Mouse (Mus musculus): ENCODE measurements around the gene Zfp954. TPM values are rescaled to one million over a fixed set of nuclear protein-coding genes. Genes with fewer than 3 reads are reported as not detected.
A peak's percentile ranks its signal among the peaks of the same experiment; 100 is the strongest.
"Not testable (repeated sequence)": the region's sequence is repeated elsewhere in the genome, so short reads cannot be mapped to it uniquely, and the experiment has no call there.

Zfp954 gene
- polyA plus RNA-seq (2011; ENCODE audit: insufficient read depth, insufficient read length, low read depth, missing spikeins) = 7.3 and 8.2 TPM in 2 replicates

- peak within 1 kb of the TSS; percentile 38; the same call in 1 of the 2 replicates for H3K9ac ChIP-seq (ENCODE audit: low read depth, poor library complexity, severe bottlenecking)
- TF ChIP-seq EP300 (IDR thresholded peaks at IDR 0.05; ENCODE audit: insufficient read depth, low read depth, low read length) (no peak), POLR2A (IDR thresholded peaks at IDR 0.05; ENCODE audit: insufficient read depth, low read length) (peak; percentile 27), CTCF (IDR thresholded peaks at IDR 0.05; ENCODE audit: low read depth, low read length) (peak; percentile 57)
- no peaks in the 10 kb centered on the region for H3K27me3 ChIP-seq (ENCODE audit: control insufficient read depth, insufficient read depth, low read length, poor library complexity, severe bottlenecking)
- peak within 1 kb of the TSS; percentile 96 for H3K4me3 ChIP-seq (ENCODE audit: low read depth, low read length)
- no peak within 1 kb of the TSS for H3K27ac ChIP-seq (ENCODE audit: insufficient read depth, low read length)
- no peaks in the 10 kb centered on the region for H3K4me1 ChIP-seq (ENCODE audit: control insufficient read depth, insufficient read depth, low read length)
- H3K9me3 ChIP-seq (replicated peaks; ENCODE audit: control insufficient read depth, insufficient read depth, low read length, poor library complexity, severe bottlenecking) = no peaks in the 10 kb centered on the region
- peaks cover 4% of the 10 kb centered on the region for H3K36me3 ChIP-seq (ENCODE audit: control insufficient read depth, insufficient read depth, low read length, poor library complexity, severe bottlenecking)
Observed at GRCm38 (mm10) chr7:7120921-7121601, at the start of gene Zfp954. Gene Zfp954, minus strand, starts transcription at chr7:7121488.

DNA sequence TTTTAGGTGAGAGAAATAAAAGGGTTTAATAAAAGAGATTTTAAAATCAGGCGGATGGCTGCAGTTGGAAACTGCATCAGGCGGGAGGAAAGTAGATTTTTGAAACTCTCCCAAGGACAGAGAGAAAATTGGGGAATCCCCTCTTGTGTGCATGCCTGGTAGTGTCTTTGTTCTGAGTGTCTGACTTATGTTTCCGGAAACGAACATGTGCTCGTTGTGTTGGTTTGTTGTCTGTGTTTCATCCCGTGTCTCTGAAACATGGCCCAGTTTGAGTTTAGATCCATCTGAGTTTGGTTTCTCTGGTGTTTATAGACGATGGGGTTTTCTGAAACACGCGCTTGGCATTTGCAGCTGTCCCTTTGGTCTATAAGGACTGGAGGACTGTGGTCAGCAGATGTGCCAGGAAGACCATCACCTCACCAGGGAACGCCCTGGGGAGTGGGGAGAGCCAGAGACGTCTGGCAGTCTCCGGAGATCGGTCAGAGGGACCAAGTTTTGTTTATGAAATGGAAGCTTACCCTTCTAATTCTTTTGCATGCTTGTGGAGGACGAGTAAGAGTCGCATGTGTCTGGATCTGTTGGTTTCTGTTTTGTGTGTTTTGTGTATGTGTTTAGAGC is 24.8 kb upstream of the Zfp954 start:
- TF ChIP-seq EP300 (IDR thresholded peaks at IDR 0.05; ENCODE audit: insufficient read depth, low read depth, low read length) = no peak
- no peak for TF ChIP-seq CTCF (IDR thresholded peaks at IDR 0.05; ENCODE audit: low read depth, low read length)
- no peaks in the 10 kb centered on the region for H3K27me3 ChIP-seq (ENCODE audit: control insufficient read depth, insufficient read depth, low read length, poor library complexity, severe bottlenecking)
- H3K27ac ChIP-seq (ENCODE audit: insufficient read depth, low read length) = no peak overlapping the region
- peaks cover 25% of the 10 kb centered on the region for H3K9me3 ChIP-seq (replicated peaks; ENCODE audit: control insufficient read depth, insufficient read depth, low read length, poor library complexity, severe bottlenecking)
- H3K36me3 ChIP-seq (ENCODE audit: control insufficient read depth, insufficient read depth, low read length, poor library complexity, severe bottlenecking) = no peaks in the 10 kb centered on the region
- no peak overlapping the region for H3K9ac ChIP-seq (ENCODE audit: low read depth, poor library complexity, severe bottlenecking)
- H3K4me3 ChIP-seq (ENCODE audit: low read depth, low read length) = no peak overlapping the region
- H3K4me1 ChIP-seq (ENCODE audit: control insufficient read depth, insufficient read depth, low read length) = no peaks in the 10 kb centered on the region

DNA sequence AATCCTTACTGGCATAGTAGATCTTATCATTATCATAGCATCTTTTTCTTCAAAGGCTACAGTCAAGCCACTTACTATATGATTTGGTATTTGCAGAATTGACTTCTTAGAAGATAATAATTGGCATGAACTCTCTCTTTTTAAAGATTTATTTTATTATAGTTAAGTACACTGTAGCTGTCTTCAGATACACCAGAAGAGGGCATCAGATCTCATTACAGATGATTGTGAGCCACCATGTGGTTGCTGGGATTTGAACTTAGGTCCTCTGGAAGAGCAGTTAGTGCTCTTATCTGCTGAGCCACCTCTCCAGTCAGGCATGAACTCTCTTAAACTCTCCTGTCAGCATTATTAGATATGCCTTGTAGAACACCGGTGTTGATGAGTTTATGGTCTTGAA is 22.9 kb upstream of the Zfp954 start:
- Histone ChIP-seq H3K27me3 (ENCODE audit: control insufficient read depth, insufficient read depth, low read length, poor library complexity, severe bottlenecking) (no peaks in the 10 kb centered on the region), H3K9ac (ENCODE audit: low read depth, poor library complexity, severe bottlenecking) (no peak overlapping the region), H3K27ac (ENCODE audit: insufficient read depth, low read length) (no peak overlapping the region), H3K4me3 (ENCODE audit: low read depth, low read length) (no peak overlapping the region), H3K9me3 (replicated peaks; ENCODE audit: control insufficient read depth, insufficient read depth, low read length, poor library complexity, severe bottlenecking) (peaks cover 20% of the 10 kb centered on the region), H3K4me1 (ENCODE audit: control insufficient read depth, insufficient read depth, low read length) (no peaks in the 10 kb centered on the region), H3K36me3 (ENCODE audit: control insufficient read depth, insufficient read depth, low read length, poor library complexity, severe bottlenecking) (no peaks in the 10 kb centered on the region)
- TF ChIP-seq EP300 (IDR thresholded peaks at IDR 0.05; ENCODE audit: insufficient read depth, low read depth, low read length) (no peak), CTCF (IDR thresholded peaks at IDR 0.05; ENCODE audit: low read depth, low read length) (no peak), POLR2A (IDR thresholded peaks at IDR 0.05; ENCODE audit: insufficient read depth, low read length) (no peak)

DNA sequence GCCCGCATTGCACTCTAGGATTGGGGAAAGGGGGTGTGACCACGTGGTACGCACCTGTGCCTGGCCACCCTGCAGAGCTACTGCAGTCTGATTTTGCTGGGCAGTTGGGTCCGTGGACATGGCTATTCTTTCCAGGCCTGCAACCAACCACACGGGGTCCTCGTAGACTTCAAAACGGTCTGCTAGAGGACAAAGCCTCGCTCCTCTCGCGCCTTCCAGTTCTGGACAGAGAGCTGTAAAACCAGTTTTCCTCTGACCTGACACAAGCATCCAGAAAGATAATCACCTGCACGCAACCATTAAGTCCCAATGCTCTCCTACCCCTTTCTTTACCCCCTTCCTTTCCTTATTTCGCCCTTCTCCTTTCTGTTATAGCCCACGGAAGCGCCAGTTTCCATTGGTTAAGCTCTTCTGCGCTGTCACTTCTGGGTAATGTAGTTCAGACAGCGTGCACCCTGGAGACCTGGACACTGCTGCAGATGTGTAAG is 15.1 kb upstream of the Zfp954 start, which contains the start of gene Zfp773:
Gene Zfp773 (minus strand): TSS at position 377 of the 488 bp plus-strand sequence.
- H3K27me3 ChIP-seq (ENCODE audit: control insufficient read depth, insufficient read depth, low read length, poor library complexity, severe bottlenecking) = no peaks in the 10 kb centered on the region
- TF ChIP-seq EP300 (IDR thresholded peaks at IDR 0.05; ENCODE audit: insufficient read depth, low read depth, low read length) (no peak), CTCF (IDR thresholded peaks at IDR 0.05; ENCODE audit: low read depth, low read length) (peak; percentile 40)
- no peaks in the 10 kb centered on the region for H3K9me3 ChIP-seq (replicated peaks; ENCODE audit: control insufficient read depth, insufficient read depth, low read length, poor library complexity, severe bottlenecking)
- H3K27ac ChIP-seq (ENCODE audit: insufficient read depth, low read length) = no peak within 1 kb of the TSS
- H3K4me3 ChIP-seq (ENCODE audit: low read depth, low read length) = peak within 1 kb of the TSS; percentile 40
- H3K36me3 ChIP-seq (ENCODE audit: control insufficient read depth, insufficient read depth, low read length, poor library complexity, severe bottlenecking) = no peaks in the 10 kb centered on the region
- no peak within 1 kb of the TSS for H3K9ac ChIP-seq (ENCODE audit: low read depth, poor library complexity, severe bottlenecking)
- H3K4me1 ChIP-seq (ENCODE audit: control insufficient read depth, insufficient read depth, low read length) = no peaks in the 10 kb centered on the region

DNA sequence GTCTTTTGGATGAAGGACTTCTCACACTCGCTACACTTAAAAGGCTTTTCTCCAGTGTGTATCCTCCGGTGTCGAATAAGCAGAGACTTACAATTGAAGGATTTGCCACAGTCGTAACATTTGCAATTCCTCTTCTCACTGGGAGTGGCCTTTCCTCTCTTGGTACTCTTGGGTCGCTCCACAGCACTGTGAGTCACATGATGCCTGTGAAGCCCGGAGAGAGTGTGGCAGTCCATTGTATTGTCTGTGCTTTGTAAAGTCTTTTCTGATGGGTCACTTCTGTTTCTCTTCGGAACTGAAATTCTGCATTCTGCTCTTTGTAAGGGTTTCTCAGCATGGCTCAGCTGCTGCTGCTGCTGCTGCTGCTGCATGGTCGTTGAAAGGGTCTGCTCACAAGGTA is 11.5 kb upstream of the Zfp954 start:
- Histone ChIP-seq H3K9me3 (replicated peaks; ENCODE audit: control insufficient read depth, insufficient read depth, low read length, poor library complexity, severe bottlenecking) (no peaks in the 10 kb centered on the region), H3K9ac (ENCODE audit: low read depth, poor library complexity, severe bottlenecking) (no peak overlapping the region), H3K4me3 (ENCODE audit: low read depth, low read length) (no peak overlapping the region), H3K4me1 (ENCODE audit: control insufficient read depth, insufficient read depth, low read length) (no peaks in the 10 kb centered on the region), H3K27me3 (ENCODE audit: control insufficient read depth, insufficient read depth, low read length, poor library complexity, severe bottlenecking) (no peaks in the 10 kb centered on the region), H3K27ac (ENCODE audit: insufficient read depth, low read length) (no peak overlapping the region; the same call in 1 of the 2 replicates), H3K36me3 (ENCODE audit: control insufficient read depth, insufficient read depth, low read length, poor library complexity, severe bottlenecking) (no peaks in the 10 kb centered on the region)
- TF ChIP-seq POLR2A (IDR thresholded peaks at IDR 0.05; ENCODE audit: insufficient read depth, low read length) = no peak
- TF ChIP-seq CTCF (IDR thresholded peaks at IDR 0.05; ENCODE audit: low read depth, low read length) = no peak
- TF ChIP-seq EP300 (IDR thresholded peaks at IDR 0.05; ENCODE audit: insufficient read depth, low read depth, low read length) = 0 out of 2 replicates have a peak, but pooled peaks have one; percentile 6

- not testable (repeated sequence) for H3K36me3 ChIP-seq (ENCODE audit: control insufficient read depth, insufficient read depth, low read length, poor library complexity, severe bottlenecking); H3K4me1 ChIP-seq (ENCODE audit: control insufficient read depth, insufficient read depth, low read length); H3K9ac ChIP-seq (ENCODE audit: low read depth, poor library complexity, severe bottlenecking); H3K27me3 ChIP-seq (ENCODE audit: control insufficient read depth, insufficient read depth, low read length, poor library complexity, severe bottlenecking); H3K27ac ChIP-seq (ENCODE audit: insufficient read depth, low read length); H3K9me3 ChIP-seq (replicated peaks; ENCODE audit: control insufficient read depth, insufficient read depth, low read length, poor library complexity, severe bottlenecking)
- peak overlapping the region; percentile 47; the same call in 1 of the 2 replicates for H3K4me3 ChIP-seq (ENCODE audit: low read depth, low read length)
Observed at GRCm38 (mm10) chr7:7130491-7131124, 9.3 kb upstream of the Zfp954 start.
